Mouse (Mus musculus): ENCODE results near the gene Rap1b.

The Rap1b gene

DNA sequence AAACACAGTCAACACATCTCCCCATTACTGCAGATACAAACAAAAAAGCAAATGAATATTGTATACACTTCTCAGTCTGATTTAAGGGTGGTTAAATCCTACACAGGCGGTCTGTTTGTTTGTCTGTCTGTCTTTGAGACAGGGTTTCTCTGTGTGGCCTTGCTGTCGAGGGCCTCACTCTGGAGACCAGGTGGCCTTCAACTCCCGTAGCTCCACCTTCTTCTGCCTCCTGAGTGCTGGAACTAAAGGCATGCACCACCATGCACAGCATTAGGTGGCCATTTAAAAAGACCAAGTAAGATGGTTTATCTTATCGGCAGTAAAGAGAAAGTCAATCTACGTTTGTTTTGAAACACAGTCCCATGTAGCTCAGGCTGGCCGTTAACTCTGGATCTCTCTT lies 22.5 kb downstream of the Rap1b start:
- in situ Hi-C loops (cut with MboI, MseI) = no loop called here

DNA sequence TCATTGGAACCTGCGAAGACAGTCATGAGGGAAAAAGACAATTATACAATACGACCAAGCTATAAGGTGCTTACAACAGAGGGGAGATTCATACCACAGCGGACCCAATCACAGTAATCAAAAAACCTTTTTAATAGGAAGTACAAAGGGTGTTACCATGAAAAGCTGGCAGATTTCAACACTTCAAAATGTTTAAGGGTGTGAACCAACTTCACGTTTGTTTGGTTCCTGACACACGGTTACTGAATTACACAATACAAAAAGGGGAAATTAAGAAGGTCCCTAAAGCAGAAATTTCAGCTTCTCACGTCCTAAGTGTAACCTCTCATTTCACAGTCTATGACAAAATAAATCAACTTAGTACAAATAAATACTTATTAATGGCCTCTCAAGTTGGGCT lies 27.2 kb downstream of the Rap1b start:
- in situ Hi-C loops (cut with MboI, MseI) = loop anchor here (5.0 kb wide), 1 partner anchor 309 kb away; no protein-coding TSS in a partner anchor

DNA sequence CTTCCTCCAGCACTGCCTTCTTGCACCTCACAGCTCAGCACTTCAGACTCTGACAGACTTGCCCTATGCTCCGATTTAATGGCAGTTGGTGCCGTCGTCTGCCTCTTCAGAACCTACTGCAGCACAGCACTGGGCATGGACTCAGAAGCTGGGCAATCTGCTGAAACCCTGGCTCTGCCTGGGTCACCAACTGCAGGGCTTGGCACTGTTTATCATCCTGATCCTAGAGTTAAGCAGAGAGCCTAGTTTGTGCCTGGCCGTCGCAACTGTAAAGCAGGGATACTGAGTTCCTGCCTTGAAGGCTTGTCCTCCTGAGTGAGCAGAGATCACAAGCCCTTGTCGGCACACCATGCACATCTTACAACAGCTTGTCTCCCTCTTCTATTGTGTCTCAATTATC lies 29.1 kb downstream of the Rap1b start:
- in situ Hi-C loops (cut with MboI, MseI) = loop anchor here (5.0 kb wide), 1 partner anchor 311 kb away; no protein-coding TSS in a partner anchor

DNA sequence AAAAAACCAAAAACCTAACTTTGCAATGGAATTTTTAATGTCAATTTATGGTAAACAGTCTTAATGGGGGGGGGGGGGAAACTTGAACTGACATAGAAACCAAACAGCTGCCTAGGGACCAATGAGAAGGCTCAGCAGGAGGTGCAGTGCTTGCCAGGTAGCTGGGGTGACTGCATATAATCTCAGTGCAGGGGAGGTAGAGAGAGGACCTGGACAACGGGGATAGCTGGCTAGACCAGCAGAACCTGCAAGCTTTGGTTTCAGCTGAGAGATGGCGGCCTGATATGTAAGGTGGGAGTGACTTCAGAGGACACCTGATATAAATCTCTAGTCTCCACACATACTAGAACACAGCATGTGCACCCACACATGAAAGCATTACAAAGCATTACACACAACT lies 33.3 kb downstream of the Rap1b start:
- in situ Hi-C loops (cut with MboI, MseI) = no loop called here

DNA sequence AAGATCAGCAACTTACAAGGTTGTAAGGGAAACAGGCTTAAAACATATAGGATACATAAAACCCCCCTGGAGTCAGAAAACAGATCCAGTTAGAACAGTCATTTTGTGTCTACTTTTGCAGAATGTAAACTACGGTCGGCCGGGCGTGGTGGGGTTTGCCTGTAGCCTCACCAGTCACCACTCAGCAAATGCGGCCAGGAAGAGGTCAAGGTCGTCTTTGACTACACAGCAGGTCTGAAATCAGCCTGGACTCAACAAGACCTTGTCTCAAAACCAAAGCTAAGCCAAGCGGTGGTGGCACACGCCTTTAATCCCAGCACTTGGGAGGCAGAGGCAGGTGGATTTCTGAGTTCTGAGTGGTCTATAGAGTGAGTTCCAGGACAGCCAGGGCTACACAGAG lies 34.3 kb downstream of the Rap1b start:
- in situ Hi-C loops (cut with MboI, MseI) = no loop called here

DNA sequence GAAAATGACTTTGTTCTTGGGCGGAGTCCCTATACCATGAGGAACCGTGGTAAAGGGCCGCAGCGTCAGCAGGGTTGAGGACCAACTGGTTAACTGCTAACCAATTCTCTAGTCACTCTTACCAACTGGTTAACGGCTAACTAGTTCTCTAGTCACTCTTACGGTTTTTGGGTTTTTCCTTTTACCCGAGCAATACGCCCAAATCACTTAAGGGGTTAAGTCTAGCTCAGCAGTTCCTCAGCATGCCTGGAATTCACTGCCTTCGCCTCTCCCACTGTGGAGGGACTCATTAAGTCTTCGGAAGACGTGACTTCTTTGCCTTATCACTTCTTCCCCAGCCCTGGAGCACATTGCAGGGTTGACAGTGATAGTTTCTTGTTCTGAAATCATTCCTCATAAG lies 35.3 kb downstream of the Rap1b start:
- in situ Hi-C loops (cut with MboI, MseI) = no loop called here

DNA sequence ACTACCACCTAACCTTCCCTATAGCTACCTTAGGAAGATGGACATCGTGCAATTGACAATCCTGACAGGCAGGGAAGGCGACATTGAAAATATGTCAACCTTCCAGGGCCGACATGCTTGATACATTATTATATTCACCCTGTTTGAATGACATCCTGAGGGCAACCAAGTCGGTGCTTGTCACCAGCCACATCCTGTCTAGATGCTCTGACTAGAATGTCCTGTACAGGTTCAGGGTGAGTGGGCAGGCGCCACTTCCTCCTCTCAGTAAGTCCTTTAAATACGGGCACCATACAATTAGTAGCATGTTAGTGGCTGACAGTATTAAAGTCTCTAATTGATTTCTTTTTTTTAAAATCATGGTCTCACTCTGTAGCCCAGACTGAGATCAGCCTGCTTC lies 37.8 kb downstream of the Rap1b start:
- in situ Hi-C loops (cut with MboI, MseI) = no loop called here

DNA sequence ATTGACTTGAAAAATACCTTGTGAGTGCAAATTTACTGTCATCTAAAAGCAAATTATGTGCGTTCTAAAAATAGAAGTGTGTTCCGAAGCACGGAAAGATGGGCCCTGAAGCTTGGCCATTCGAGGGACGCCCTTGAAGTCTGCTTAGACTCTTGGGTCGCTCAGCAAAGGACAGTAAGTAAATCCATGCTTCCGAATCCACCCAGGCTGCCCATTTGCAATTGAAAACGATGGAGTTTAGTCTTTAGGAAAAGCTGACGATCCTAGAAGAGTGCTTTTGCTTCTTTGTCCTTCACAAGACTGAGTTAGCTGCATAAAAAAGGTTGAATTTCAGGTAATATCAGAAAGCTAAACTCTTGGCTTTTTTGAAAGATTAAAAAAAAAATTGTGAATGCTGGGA lies 39.9 kb downstream of the Rap1b start:
- in situ Hi-C loops (cut with MboI, MseI) = no loop called here

DNA sequence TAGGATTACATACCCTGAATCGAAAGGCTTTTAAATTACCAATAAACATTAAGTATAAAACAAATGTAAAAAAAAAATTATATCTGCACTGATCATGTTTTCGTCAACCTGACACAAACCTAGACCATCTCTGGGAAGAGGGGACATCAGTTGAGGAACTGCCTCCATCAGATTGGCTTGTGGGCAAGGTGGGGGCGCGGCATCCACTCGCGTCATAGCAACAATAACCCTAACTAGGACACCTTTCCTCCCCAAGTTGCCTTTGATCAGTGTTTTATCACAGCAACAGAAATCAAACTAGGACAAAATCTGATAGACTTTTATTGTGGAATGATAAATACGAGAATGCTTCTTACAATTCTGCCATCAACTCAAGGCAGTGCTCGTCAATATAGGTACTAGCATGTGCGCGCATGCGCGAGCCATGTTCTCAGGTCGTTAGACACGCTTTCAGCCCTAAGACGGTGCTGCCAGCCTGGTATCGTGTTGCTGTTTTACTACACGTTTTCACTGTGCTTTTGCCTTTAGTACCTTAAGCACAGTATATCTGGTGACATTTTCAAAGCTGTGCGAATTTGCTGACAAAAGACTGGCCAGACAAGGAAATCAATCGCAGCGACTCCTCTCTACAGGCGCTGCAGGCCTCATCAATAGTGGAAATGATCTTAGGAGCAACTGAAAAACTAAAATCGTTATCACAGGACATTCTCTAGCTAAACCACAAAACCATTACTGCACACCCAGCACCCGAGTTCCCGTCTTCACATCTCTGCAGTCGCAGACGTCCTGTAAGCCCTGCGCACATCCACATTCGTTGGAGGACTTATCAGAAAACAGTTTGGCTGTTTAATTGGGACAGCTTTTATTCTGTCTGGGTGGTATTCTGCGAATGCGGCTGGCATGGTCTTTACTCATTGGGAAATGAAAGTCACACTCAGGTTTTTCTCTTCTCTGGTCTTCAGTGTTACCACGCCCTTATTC lies 41.7 kb downstream of the Rap1b start:
- in situ Hi-C loops (cut with MboI, MseI) = no loop called here

DNA sequence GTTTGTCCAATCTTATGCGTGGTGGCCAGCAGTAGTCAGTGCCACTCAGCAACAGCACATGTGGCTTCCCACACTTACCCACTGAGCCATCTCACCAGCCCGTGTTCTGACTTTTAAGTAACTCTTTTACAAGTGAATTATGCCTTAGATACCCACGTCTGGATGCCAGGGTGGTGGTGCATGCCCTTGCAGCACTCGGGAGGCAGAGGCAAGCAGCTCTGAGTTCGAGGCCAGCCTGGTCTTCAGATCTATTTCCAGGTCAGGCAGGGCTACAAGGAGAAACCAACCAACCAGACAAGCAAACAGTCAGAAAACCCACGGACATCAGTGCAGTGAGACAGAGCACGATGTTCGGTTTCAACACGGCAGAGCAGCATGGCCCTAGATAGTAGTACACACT lies 43.9 kb downstream of the Rap1b start:
- in situ Hi-C loops (cut with MboI, MseI) = no loop called here

DNA sequence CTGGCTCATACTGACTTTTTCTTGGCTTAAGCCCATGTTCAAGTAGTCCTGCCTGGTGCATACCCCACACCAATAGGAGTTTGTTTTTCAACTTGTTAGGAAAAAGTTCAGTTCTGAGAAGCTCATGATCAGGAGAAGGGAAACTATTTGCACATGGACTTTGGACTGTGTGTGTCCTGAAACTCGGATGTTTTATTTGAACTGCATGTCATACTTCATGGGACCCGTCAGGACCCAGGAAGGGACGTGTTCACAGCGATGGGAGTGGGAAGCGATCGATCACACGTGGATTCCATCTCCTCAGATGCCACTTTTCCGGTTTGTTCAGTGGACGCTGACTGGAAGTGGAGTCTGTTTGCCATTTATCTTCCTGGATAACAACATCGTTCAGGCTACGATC lies 46.0 kb downstream of the Rap1b start:
- in situ Hi-C loops (cut with MboI, MseI) = no loop called here

DNA sequence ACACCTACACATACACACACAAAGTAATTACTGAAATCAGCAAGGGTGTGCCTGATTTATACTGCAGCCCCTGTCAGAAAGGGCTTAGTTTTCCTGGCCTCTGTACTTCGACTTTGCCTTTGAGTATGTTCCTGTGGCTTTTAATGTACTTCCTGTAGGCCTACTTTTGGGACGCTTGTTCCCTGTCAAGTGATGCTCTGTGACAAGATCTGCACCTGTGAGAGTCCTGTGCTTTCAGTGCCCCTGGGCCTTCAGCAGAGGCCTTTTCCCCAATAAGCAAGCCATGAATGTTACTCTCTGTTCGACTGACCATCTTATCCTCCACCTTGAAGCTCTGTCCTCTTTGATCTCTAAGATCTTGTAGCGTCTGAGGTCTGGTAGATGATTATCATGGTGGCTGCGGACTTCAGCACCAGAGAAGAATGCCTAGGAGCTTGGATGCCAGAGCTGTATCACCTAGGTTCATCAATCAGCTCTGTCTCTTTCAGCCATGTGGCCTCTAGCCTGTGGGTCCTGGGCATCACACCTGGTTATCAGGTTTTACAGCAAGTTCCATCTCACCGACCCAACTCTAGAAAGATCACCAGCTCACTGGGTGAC lies 47.3 kb downstream of the Rap1b start:
- in situ Hi-C loops (cut with MboI, MseI) = no loop called here

DNA sequence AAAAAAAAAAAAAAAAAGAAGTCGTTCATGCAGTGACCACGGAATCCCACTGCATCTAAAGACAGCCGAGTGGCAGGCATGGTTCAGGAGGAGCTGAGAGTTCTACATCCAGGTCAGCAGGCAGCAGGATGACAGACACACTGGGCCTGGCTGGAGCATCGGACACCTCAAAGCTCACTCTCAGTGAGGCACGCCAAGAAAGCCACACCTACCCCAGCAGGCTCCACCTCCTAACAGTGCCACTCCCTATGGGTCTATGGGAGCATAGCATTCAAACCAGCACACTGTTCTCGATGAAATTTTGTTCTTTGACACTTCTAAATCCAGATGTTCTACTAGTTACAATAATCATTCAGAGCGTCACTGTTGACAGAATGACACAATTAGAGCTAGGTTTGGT lies 48.2 kb downstream of the Rap1b start:
- in situ Hi-C loops (cut with MboI, MseI) = no loop called here

DNA sequence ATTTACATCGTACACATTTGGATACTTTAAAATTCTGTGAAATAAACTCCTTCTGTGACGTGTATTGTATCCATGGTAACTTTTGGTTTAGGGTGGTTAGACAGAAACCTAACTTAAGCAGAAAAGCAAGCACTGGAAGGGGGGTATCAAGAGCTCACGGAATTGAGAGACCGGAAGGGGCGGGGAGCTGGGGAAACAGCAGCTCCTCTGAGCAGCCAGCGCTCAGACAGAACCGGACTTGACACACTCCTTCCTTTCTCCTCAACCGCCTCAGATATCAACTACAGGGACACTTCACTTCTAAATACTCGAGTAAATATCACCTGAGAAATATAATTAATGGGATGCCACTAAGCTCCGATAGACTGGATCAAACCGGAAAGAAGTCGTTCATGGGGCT lies 48.7 kb downstream of the Rap1b start:
- in situ Hi-C loops (cut with MboI, MseI) = no loop called here

DNA sequence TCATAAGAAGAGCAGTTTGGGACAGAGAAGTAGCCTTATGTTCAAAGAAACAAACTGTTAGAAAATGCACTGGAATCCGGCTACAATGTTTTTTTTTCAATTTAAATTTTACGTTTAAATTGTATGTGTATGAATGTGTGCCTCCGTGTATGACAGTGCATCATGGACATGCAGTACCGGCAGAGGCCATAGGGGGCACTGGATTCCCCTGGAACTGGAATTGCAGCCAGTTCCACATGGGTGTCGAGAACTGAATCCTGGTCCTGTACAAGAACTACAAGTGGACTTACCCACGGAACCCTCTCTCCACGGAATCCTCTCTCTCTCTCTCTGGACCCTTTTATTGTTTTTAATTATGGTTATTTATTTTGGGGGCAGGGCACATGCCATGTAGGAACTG lies 49.7 kb downstream of the Rap1b start:
- in situ Hi-C loops (cut with MboI, MseI) = no loop called here

DNA sequence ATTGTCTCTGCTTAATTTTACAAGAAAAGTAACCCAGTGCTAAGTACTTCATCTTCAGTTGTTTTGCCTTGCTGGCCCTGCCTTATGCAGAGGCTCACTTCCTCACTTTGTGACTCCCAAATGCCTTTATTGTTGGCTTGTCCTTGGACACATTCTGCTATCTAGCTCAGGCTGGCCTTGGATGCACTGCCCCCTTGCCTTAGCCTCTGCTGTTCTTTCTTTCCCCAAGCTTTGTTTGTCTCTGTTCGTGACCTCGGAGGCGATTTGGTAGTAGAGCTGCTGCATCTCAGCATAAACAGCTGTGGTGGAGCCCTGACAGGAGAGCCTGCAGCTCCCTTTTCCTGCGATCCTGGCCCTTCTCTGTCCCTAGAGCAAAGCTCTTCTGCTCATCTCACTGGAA lies 50.6 kb downstream of the Rap1b start:
- in situ Hi-C loops (cut with MboI, MseI) = no loop called here

DNA sequence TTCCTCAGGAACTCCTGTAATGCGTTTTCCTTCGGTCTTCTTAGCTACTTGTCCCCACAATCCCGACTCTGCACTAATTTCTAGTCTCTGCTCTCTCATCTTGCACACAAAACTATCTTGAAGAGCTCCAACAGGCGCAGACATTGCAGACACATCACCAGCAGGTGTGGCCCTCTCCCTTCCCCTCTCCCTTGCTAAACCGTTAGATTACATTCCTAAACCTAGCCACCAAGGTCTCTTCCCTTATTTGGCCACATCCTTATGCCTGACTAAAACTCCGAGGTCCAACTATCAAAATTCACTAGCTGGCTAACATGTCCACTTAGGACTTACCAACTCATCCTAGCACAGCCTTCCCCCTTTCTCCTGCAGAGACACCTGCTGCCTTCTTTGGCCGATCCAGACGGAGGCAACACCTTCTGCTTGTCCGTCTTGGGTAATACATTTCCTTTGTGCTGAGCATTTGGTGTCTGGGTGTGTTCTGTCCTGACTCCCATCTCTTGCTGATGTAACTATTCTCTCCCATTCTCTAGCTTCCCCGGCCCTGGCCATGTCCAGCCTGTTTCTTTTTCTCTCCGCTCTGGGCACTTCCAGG lies 52.3 kb downstream of the Rap1b start:
- in situ Hi-C loops (cut with MboI, MseI) = no loop called here

DNA sequence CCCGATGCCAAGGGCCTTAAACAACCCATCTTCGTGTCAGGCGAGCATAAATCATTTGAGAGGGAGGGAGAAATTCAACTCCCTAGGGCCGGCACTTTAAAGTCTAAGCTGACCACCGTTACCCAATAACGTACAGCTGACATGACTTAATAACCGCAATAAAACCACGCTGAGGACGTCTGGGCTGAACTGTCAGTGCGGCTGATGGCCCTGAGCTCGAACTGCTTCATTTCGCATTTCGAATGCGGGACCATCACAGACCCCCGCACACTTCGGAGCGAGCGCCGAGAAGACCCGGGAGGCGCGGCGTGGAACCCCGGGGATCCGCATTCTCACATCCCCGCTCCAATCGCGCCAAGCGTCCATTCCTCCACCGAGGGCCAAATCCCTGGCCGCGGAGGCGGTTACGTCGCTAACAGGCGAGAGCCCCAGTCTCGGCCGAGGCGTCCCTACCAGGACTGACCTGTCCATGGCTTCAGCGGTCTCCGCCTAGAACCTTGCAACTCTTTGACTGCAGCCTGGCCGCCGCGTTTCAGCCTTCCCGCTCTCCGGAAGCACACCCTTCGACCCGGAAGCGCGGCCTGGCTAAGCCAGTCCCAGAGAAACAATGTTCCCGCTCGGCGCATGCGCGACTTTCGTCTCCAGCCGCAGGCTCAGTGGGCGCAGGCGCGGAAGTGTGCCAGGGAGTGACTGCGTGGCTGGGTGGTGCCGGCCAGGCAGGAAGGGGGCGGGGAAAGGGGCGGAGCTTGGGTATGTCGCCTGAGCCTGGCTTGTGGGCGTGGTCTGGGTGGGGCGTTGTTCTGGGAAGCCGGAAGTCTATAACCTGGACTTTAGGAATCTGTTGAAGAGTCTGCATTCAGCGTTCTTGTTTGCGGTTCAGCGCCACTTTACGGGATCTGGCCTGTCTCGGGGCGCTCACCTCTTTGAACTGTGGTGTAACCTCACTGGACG lies 53.4 kb downstream of the Rap1b start, which contains the start of gene Nup107:
Gene Nup107, minus strand, starts transcription at position 565 of the 951 bp plus-strand sequence.
- in situ Hi-C loops (cut with MboI, MseI) = no loop called here

DNA sequence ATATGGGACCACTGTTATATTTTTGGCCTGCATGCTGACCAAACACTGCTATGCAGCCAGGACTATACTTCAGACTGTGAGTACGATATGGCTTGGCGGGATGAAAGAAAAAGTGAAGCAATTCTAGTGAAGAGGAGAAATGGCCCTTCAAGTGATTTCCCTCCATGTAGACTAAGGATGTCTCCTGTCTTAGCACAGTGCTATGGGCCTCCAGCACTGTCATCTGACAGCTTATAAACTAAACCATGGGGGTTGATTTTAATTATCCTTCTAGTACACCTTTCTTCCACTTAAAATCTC lies 54.7 kb downstream of the Rap1b start:
- in situ Hi-C loops (cut with MboI, MseI) = no loop called here

DNA sequence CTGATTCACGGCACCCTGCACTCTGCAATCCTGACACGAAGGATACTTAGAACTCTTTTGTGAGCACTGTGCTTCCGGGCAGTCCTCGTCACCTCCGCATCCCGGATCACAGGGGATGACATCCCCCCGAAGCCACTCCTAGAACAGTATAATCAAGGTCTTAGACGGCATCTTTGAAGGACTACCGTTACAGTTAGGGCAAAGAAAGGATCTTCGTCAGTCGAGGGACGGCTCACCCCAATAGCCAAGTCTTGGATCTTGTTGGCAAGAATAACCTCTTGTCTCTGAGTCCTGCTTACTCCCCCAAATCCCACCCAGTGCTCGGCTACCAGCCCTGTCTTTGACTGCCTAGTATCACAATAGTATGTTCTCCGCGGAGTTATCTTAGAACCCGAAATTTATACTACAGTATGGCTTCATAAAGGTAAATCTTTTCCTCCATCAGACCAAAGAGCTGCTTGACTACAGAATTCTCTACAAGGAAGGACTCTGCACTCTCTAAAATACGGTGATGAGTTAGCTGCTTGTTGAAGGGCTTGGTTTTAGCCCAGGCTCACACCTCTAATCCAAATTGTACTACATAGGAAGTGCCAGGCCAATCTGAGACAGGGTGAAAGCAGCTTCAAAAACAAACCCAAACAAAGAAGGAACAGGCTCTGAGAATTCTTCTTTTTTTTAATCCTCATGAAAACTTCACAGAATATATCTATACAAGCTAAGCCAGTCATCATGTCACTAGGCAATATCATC lies 55.2 kb downstream of the Rap1b start:
- in situ Hi-C loops (cut with MboI, MseI) = no loop called here

DNA sequence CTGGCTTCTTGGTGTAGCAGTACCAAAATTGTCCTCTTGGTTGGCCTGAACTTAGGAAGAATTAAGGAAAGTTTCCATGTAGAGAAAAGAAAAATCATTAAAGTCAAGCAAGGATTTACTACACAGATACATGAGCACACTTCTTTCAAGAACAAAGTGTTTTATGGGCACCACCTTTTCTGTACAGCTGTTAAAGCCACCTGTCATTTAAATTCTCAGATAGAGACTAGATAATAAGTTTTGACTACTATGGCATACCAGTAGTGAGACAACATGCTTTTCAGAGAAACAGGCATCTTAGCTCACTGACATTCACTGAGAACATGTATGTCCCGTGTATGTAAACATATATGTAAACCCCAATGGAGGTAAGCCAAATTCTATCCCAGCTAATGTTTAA lies 55.8 kb downstream of the Rap1b start:
- in situ Hi-C loops (cut with MboI, MseI) = no loop called here
